Mouse (Mus musculus) stomach, postnatal 0 days (tissue): ENCODE measurements around the gene Agbl4.

ENCODE experiments used
- CTCF ChIP-seq: IDR thresholded peaks from 2 replicates; pipeline ENCODE4 v1.5.1; 2016; ENCODE audit warnings: antibody characterized with exemption, low read depth, mild to moderate bottlenecking, moderate library complexity
- EP300 ChIP-seq: optimal IDR thresholded peaks from 2 replicates; pipeline ENCODE3; 2016; ENCODE audit warnings: antibody characterized with exemption

- no peak for TF ChIP-seq CTCF
- TF ChIP-seq EP300 = no peak
Observed at GRCm38 (mm10) chr4:111306518-111306917, 909.1 kb downstream of the Agbl4 start.
